Mouse (Mus musculus): Measurements from ENCODE around the gene Ctdspl. TPM values are rescaled to one million over a fixed set of nuclear protein-coding genes. Genes with fewer than 3 reads are reported as not detected.

The Ctdspl gene
- polyA plus RNA-seq, 2 experiments: 2.3 to 3.6 TPM

DNA sequence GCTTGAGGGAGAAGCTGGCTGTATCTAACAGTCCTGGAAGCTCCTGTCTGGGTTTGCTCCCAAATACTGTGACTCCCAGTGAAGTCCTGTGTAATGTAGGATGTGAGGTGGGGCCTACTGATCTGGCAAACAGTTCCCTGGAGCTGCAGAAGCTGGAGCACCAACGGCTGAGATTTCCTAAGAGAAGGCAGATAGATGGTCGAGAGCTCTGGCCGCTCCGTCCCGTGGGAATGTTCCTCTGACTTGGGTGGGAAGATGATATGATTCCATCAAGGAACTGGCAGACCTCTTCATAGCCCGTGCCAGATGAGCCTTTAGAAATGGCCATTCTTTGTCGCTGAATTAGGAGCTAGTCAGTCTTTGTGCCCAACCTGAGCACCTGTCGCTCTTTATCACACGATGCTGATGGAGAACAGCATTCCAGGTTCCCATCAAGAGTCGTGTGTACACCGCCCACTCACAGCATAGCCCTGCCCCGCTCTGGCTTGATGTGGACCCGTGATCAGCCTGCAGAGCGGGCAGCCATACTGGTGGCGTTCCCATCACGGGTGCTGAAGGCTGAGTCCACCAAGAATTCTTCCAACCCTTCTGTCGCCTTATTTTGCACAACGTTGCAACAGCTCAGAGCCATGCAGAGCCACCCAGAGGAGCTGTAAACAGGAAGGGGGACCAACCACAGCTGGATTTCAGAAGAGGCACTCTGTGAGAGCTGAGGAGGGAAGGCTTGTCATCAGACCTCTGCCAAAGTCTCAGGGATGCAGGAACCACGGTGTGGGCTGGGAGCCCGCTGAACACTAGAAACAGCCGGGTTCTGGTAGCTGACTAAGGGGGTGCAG, 65.7 kb downstream of the Ctdspl start:
- WGBS (ENCODE audit: insufficient replicate concordance): 62% methylated on average over 21 of the region's 21 CpGs
- Histone ChIP-seq H3K9me3 (ENCODE audit: control insufficient read depth, low read length) (no peaks in the 10 kb centered on the region), H3K27ac (no peak overlapping the region), H3K4me1 (replicated peaks; ENCODE audit: control insufficient read depth in 2 of 2, insufficient read depth in 2 of 2, low read length in 1 of 2) (peaks cover 2 to 18% of the 10 kb centered on the region in 2 experiments), H3K9ac (replicated peaks) (no peak overlapping the region), H3K4me2 (ENCODE audit: low read depth) (no peak overlapping the region), H3K27me3 (ENCODE audit: control insufficient read depth, insufficient read depth, low read length) (no peaks in the 10 kb centered on the region), H3K4me3 (ENCODE audit: insufficient read depth in 1 of 2, low read depth in 2 of 2, low read length in 2 of 2) (no peak overlapping the region), H3K36me3 (replicated peaks; ENCODE audit: control insufficient read depth, insufficient read depth, low read depth) (no peaks in the 10 kb centered on the region)
- ATAC-seq (ENCODE audit: insufficient read depth): no peak
- DNase-seq (ENCODE audit: low read depth in 3 of 3, low spot score in 3 of 3): no peak
- TF ChIP-seq EP300 (IDR thresholded peaks at IDR 0.05; ENCODE audit: low read depth): no peak
- no peak for TF ChIP-seq CTCF (IDR thresholded peaks at IDR 0.05; ENCODE audit: low read depth)

DNA sequence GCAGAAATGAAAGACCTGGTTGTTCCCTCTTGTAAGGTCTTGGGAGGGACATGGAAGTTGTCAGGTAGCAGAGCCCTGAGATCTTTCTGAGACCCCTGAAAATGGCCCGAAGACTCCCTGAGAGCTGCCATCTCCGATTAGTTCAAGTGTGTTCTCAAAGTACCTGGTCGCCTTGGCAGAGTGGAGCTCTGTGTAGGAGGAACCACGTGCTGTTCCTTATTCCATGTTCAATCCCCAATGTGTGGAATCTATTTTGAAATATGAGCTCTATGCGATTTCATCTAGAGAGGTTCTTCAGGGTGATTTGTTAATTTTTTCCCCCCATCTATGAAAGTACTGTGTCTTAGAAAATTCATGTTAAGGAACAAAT, 66.3 kb downstream of the Ctdspl start:
- H3K9me3 ChIP-seq (ENCODE audit: control insufficient read depth, low read length): no peaks in the 10 kb centered on the region
- ATAC-seq (ENCODE audit: insufficient read depth): no peak
- no peak overlapping the region for H3K4me2 ChIP-seq (ENCODE audit: low read depth)
- H3K27me3 ChIP-seq (ENCODE audit: control insufficient read depth, insufficient read depth, low read length): no peaks in the 10 kb centered on the region
- no peak for DNase-seq (ENCODE audit: low read depth in 3 of 3, low spot score in 3 of 3)
- no peak overlapping the region for H3K4me3 ChIP-seq (ENCODE audit: insufficient read depth in 1 of 2, low read depth in 2 of 2, low read length in 2 of 2)
- H3K4me1 ChIP-seq (replicated peaks; ENCODE audit: control insufficient read depth in 2 of 2, insufficient read depth in 2 of 2, low read length in 1 of 2): peaks cover 2 to 18% of the 10 kb centered on the region in 2 experiments
- no peaks in the 10 kb centered on the region for H3K36me3 ChIP-seq (replicated peaks; ENCODE audit: control insufficient read depth, insufficient read depth, low read depth)
- no peak overlapping the region for H3K9ac ChIP-seq (replicated peaks)
- H3K27ac ChIP-seq: no peak overlapping the region
- no peak for TF ChIP-seq CTCF (IDR thresholded peaks at IDR 0.05; ENCODE audit: low read depth)
- TF ChIP-seq EP300 (IDR thresholded peaks at IDR 0.05; ENCODE audit: low read depth): no peak
- WGBS (ENCODE audit: insufficient replicate concordance): 64% methylated on average over 5 of the region's 5 CpGs

DNA sequence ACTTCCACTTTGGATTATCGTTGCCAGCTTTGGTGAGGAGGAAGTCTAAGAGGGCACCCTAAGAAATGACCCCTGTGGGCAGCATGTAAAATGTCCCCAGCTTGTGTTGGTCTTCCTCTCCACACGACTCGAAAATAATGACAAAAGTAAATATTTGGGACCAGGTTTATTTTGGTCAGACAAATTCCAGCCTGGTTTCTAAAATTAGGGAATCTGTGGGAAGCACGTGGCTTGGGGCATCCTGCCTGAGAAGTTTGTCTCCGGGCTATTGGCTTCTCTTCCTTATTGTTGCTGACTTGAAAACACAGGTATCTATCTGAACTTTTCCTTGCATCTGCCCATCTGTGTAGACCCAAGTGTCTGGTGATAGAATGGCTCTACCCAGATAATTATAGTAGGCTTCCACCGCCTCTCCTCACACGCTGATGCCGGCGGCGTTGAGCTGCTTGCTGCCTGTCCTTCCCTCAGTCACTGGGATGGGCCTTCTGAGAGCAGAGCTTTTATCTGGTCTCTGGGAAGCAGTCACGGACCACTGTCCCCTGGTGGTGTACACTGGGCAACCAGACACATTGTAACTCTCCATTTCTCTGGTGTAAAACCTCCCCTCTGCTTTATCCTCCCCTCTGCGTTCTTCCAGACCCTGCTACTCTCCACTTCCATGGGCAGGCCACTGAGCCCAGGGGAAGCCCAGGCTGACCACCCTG, 68.4 kb downstream of the Ctdspl start:
- Histone ChIP-seq H3K9ac (replicated peaks) (no peak overlapping the region), H3K27ac (no peak overlapping the region), H3K4me1 (replicated peaks; ENCODE audit: control insufficient read depth in 2 of 2, insufficient read depth in 2 of 2, low read length in 1 of 2) (peaks cover 2 to 18% of the 10 kb centered on the region in 2 experiments), H3K36me3 (replicated peaks; ENCODE audit: control insufficient read depth, insufficient read depth, low read depth) (no peaks in the 10 kb centered on the region), H3K4me3 (ENCODE audit: insufficient read depth in 1 of 2, low read depth in 2 of 2, low read length in 2 of 2) (no peak overlapping the region), H3K9me3 (ENCODE audit: control insufficient read depth, low read length) (no peaks in the 10 kb centered on the region), H3K4me2 (ENCODE audit: low read depth) (no peak overlapping the region), H3K27me3 (ENCODE audit: control insufficient read depth, insufficient read depth, low read length) (no peaks in the 10 kb centered on the region)
- DNase-seq (ENCODE audit: low read depth in 3 of 3, low spot score in 3 of 3) (no peak), ATAC-seq (ENCODE audit: insufficient read depth) (peak; percentile 9; the same call in 1 of the 2 replicates)
- TF ChIP-seq EP300 (IDR thresholded peaks at IDR 0.05; ENCODE audit: low read depth) (no peak), CTCF (IDR thresholded peaks at IDR 0.05; ENCODE audit: low read depth) (peak; percentile 13; the same call in 1 of the 2 replicates)
- WGBS (ENCODE audit: insufficient replicate concordance): 38% methylated on average over 12 of the region's 12 CpGs

DNA sequence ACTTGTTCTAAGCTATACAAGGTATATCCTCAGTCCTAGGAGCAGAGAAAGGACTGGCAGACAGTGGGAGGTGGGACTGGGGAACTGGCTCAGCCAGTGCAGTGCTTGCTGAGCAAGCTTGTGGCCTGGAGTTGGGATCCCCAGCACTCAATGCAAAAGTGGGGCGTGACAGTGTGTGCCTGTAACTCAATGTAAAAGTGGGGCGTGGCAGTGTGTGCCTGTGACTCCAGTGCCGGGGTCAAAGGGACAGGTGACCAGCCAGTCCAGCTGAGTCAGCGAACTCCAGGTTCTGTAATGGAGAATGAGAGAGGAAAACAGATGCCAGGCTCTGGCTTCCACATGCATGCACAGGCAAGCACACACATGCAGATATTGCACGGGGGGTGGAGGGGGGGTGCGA, 69.3 kb downstream of the Ctdspl start:
- Histone ChIP-seq H3K4me1 (replicated peaks; ENCODE audit: control insufficient read depth in 2 of 2, insufficient read depth in 2 of 2, low read length in 1 of 2) (peaks cover 2 to 21% of the 10 kb centered on the region in 2 experiments), H3K9me3 (ENCODE audit: control insufficient read depth, low read length) (no peaks in the 10 kb centered on the region), H3K27me3 (ENCODE audit: control insufficient read depth, insufficient read depth, low read length) (no peaks in the 10 kb centered on the region), H3K9ac (replicated peaks) (no peak overlapping the region), H3K4me2 (ENCODE audit: low read depth) (no peak overlapping the region), H3K27ac (no peak overlapping the region), H3K4me3 (ENCODE audit: insufficient read depth in 1 of 2, low read depth in 2 of 2, low read length in 2 of 2) (no peak overlapping the region), H3K36me3 (replicated peaks; ENCODE audit: control insufficient read depth, insufficient read depth, low read depth) (no peaks in the 10 kb centered on the region)
- no peak for TF ChIP-seq CTCF (IDR thresholded peaks at IDR 0.05; ENCODE audit: low read depth)
- no peak for TF ChIP-seq EP300 (IDR thresholded peaks at IDR 0.05; ENCODE audit: low read depth)
- DNase-seq (ENCODE audit: low read depth in 3 of 3, low spot score in 3 of 3) (no peak), ATAC-seq (ENCODE audit: insufficient read depth) (no peak)
- WGBS (ENCODE audit: insufficient replicate concordance): 53% methylated on average over 6 of the region's 6 CpGs

DNA sequence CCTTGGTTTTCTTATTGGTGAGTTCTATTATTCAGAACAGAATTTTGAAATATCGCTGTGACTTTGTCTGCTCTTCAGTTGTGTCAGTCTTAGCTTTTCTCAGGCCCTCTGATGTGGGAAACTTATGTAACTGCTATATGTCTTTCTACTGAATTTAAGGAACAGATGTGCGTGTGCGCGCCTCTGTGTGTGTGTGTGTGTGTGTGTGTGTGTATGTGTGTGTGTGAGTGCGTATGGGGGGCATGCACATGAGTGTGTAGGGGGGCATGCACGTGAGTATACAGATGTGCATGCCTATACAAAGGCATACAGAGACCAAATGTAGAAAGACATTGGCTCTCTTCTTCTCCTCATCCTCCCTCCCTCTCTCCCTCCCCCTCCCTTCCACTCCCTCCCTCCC, 71.0 kb downstream of the Ctdspl start:
- H3K4me2 ChIP-seq (ENCODE audit: low read depth): no peak overlapping the region
- no peak for ATAC-seq (ENCODE audit: insufficient read depth)
- no peaks in the 10 kb centered on the region for H3K36me3 ChIP-seq (replicated peaks; ENCODE audit: control insufficient read depth, insufficient read depth, low read depth)
- H3K27ac ChIP-seq: no peak overlapping the region
- no peaks in the 10 kb centered on the region for H3K9me3 ChIP-seq (ENCODE audit: control insufficient read depth, low read length)
- H3K4me3 ChIP-seq (ENCODE audit: insufficient read depth in 1 of 2, low read depth in 2 of 2, low read length in 2 of 2): no peak overlapping the region
- peaks cover 0 to 23% of the 10 kb centered on the region in 2 experiments; a peak in 2 of 4 replicates for H3K4me1 ChIP-seq (replicated peaks; ENCODE audit: control insufficient read depth in 2 of 2, insufficient read depth in 2 of 2, low read length in 1 of 2)
- WGBS (ENCODE audit: insufficient replicate concordance): 77% methylated on average over 6 of the region's 6 CpGs
- no peak for TF ChIP-seq EP300 (IDR thresholded peaks at IDR 0.05; ENCODE audit: low read depth)
- TF ChIP-seq CTCF (IDR thresholded peaks at IDR 0.05; ENCODE audit: low read depth): no peak
- no peak overlapping the region for H3K9ac ChIP-seq (replicated peaks)
- no peak for DNase-seq (ENCODE audit: low read depth in 3 of 3, low spot score in 3 of 3)
- H3K27me3 ChIP-seq (ENCODE audit: control insufficient read depth, insufficient read depth, low read length): no peaks in the 10 kb centered on the region
